Mouse (Mus musculus) liver, postnatal 0 days (tissue): ENCODE measurements at regions not wholly inside any gene's neighbourhood (a gene's known extent, or its start where the extent isn't known, plus 50 kb on each side); places are given as distances from the start of the nearest gene placed in this dataset.

Experiments used
- CTCF ChIP-seq: sonication (generic); IDR thresholded peaks from 2 replicates; pipeline ENCODE4 v1.5.1; 2016; ENCODE audit warnings: antibody characterized with exemption, low read depth
- EP300 ChIP-seq: IDR thresholded peaks from 2 replicates; pipeline ENCODE4 v1.6.1; 2016; ENCODE audit warnings: antibody characterized with exemption, low read depth, mild to moderate bottlenecking

DNA sequence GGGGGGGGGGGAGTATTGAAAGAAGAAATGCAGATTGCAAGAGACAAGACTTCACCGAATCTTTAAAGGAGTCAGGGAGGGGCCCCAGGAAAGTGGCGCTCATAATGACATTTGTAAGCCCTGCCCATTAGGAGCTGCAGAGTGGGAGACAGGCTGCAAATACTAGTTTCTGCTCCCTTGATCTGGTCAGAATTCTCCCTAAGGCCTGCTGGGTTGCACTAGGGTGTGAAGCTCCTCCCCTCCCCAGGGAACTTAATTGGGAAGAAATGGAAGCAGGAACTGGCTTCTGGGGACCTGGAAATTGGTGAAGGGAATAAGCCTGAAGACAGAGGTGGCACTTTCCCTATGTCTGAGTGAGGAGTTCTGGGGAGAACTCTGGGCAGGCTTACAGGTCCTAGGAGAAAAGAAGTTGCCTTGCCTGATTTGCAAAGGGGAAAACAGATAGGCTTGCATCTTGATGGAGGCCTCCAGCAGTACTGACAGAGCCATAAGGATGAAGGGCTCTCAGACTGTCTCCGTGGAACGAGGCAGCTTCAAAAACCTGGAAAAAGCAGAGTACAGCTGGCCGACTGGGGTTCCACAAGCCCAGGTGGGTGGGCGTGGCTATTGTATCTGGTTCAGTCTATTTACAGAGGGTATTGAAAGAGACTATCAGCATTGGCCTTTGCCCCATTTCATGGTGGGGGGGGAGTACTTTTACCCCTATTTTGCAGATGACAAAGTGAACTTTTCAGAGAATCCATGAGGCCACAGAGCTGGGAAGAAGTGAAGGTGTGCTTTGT, 125.7 kb downstream of the Plpp3 start:
- TF ChIP-seq CTCF (no peak), EP300 (no peak)
